Mouse (Mus musculus) lung, embryonic 14.5 days (tissue): ENCODE data around the gene Golm1. TPM values are rescaled to one million over a fixed set of nuclear protein-coding genes. Genes with fewer than 3 reads are reported as not detected.
"Not testable (repeated sequence)": the region's sequence is repeated elsewhere in the genome, so short reads cannot be mapped to it uniquely, and the experiment has no call there.

Experiments used
- ATAC-seq: fragments of 200-750 bp; cut with Nextera tagmentation; 2 replicates; pipeline ENCODE4 v1.8.0; 2017; ENCODE audit warnings: mild to moderate bottlenecking, moderate TSS enrichment, moderate library complexity; ENCODE audit not compliant: insufficient read depth
- DNase-seq: peaks from one replicate; pipeline ENCODE4 v3.0.0-alpha.2; 2015
- H3K27ac ChIP-seq: fragments of 300-500 bp; sonication (generic); 2 replicates; pipeline ENCODE4 v1.5.1; 2014; ENCODE audit warnings: low read depth, mild to moderate bottlenecking, moderate library complexity
- H3K27me3 ChIP-seq: fragments of 300-500 bp; sonication (generic); 2 replicates; pipeline ENCODE4 v1.6.1; 2014; ENCODE audit warnings: low read length, control low read depth; ENCODE audit not compliant: insufficient read depth
- H3K36me3 ChIP-seq: fragments of 300-500 bp; sonication (generic); 2 replicates; pipeline ENCODE4 v1.6.1; 2014; ENCODE audit warnings: control low read depth; ENCODE audit not compliant: insufficient read depth
- H3K4me1 ChIP-seq: fragments of 300-500 bp; sonication (generic); 2 replicates; pipeline ENCODE4 v1.6.1; 2014; ENCODE audit warnings: antibody characterized with exemption, control low read depth; ENCODE audit not compliant: insufficient read depth
- H3K4me2 ChIP-seq: fragments of 300-500 bp; sonication (generic); 2 replicates; pipeline ENCODE4 v1.6.1; 2014; ENCODE audit warnings: mild to moderate bottlenecking
- H3K4me3 ChIP-seq: fragments of 300-500 bp; sonication (generic); 2 replicates; pipeline ENCODE4 v1.5.1; 2014; ENCODE audit warnings: low read depth, low read length
- H3K9ac ChIP-seq: fragments of 300-500 bp; sonication (generic); 2 replicates; pipeline ENCODE4 v1.6.1; 2014
- H3K9me3 ChIP-seq: fragments of 300-500 bp; sonication (generic); 2 replicates; pipeline ENCODE4 v1.6.1; 2016; ENCODE audit warnings: low read depth, low read length, control low read depth
- CTCF ChIP-seq: IDR thresholded peaks from 2 replicates; pipeline ENCODE4 v1.5.1; 2016; ENCODE audit warnings: antibody characterized with exemption, low read depth
- WGBS: fragments of 180-500 bp; shearing (Covaris S2); extraction: QIAGEN DNeasy Blood & Tissue Kit; methylation state at CpG from one replicate; pipeline ENCODE4 v1.1.7; 2014; 5-methylcytosine and 5-hydroxymethylcytosine counted together
- polyA plus RNA-seq: library from polyadenylated mRNA; unstranded; fragments of >200 nt; fragmentation: Nextera tagmentation; extraction: Ambion mirVana; gene quantifications from 2 replicates; pipeline ENCODE4 v1.2.1, GENCODE M21; 2014

Gene Golm1
- polyA plus RNA-seq: 39.2 and 44.1 TPM in 2 replicates

DNA sequence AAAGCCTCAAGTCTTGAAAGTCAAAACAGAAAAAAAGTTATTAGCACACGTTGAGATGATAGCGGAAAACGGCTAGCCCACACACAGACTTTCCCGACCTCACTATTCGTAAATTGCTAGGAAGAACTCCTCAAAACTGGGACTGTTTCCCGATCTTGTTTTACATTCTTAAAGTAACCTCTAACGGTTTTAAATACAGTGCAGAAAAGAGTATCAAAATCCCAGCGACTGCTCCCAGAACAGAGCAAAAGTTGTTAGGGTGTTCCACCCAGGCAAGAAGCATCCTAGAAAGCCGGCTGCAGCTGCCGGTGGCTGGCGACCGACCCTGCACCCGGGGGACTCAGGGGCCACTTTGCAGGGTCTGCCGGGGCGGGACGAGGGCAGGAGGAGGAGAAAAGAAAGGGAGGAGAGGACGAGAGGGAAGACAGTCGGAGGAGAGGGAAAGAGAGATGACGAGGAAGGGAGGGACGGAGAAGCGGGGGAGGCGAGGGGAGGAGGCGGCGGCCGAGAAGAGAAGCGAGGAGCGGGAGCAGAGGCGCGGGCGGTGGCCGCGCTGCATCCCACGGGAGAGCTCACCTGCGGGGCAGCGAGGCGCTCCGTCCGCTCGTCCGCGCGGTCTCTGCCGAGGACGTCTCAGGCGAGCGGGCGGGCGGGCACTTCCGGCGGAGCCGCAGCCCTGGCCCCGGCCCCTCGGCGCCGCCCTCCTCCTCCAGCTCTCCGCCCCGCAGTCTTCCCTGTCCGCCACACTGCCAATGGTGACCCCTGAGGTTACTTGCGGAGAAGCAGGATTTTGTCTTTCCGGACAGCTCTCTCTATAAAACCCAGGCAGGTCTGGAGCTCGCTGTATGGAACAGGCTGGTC, at the start of gene Golm1:
TSS of gene Golm1 (minus strand) at position 661 of the 861 bp plus-strand sequence.
- no peaks in the 10 kb centered on the region for H3K9me3 ChIP-seq
- peak within 1 kb of the TSS; percentile 75 for H3K4me3 ChIP-seq
- no peaks in the 10 kb centered on the region for H3K36me3 ChIP-seq
- peak within 1 kb of the TSS; percentile 71 for H3K9ac ChIP-seq
- H3K4me1 ChIP-seq: no peaks in the 10 kb centered on the region
- ATAC-seq (peak; percentile 95), DNase-seq (peak; percentile 81)
- H3K4me2 ChIP-seq: peak within 1 kb of the TSS; percentile 83
- WGBS: under 1% methylated on average over 43 of the region's 61 CpGs
- H3K27me3 ChIP-seq: no peaks in the 10 kb centered on the region
- no peak for TF ChIP-seq CTCF
- H3K27ac ChIP-seq: peak within 1 kb of the TSS; percentile 67

- not testable (repeated sequence) for H3K4me2 ChIP-seq, H3K27me3 ChIP-seq, H3K9ac ChIP-seq, H3K27ac ChIP-seq, H3K4me3 ChIP-seq, ATAC-seq, H3K36me3 ChIP-seq, H3K9me3 ChIP-seq, H3K4me1 ChIP-seq, DNase-seq
- WGBS: 79% methylated on average over 1 of the region's 1 CpGs
Measured at GRCm38 (mm10) chr13:59722089-59722488, 46.5 kb upstream of the Golm1 start.

GRCm38 (mm10) chr13:59719475-59719874, 43.9 kb upstream of the Golm1 start:
- ATAC-seq (no peak), DNase-seq (no peak)
- Histone ChIP-seq H3K36me3 (no peaks in the 10 kb centered on the region), H3K4me1 (no peaks in the 10 kb centered on the region), H3K27me3 (no peaks in the 10 kb centered on the region), H3K9ac (no peak overlapping the region), H3K9me3 (no peaks in the 10 kb centered on the region), H3K4me3 (no peak overlapping the region), H3K27ac (no peak overlapping the region), H3K4me2 (no peak overlapping the region)
- no peak for TF ChIP-seq CTCF
- 89% methylated on average over 1 of the region's 1 CpGs for WGBS

- H3K27me3 ChIP-seq, H3K4me3 ChIP-seq, H3K27ac ChIP-seq, H3K9ac ChIP-seq, H3K4me2 ChIP-seq, H3K9me3 ChIP-seq, H3K36me3 ChIP-seq, H3K4me1 ChIP-seq: not testable (repeated sequence)
- WGBS: 37% methylated on average over 6 of the region's 6 CpGs
- ATAC-seq (peak; percentile 44; the same call in 1 of the 2 replicates), DNase-seq (peak; percentile 33)
Measured at GRCm38 (mm10) chr13:59718857-59719440, 43.3 kb upstream of the Golm1 start.

- H3K9ac ChIP-seq: no peak overlapping the region
- no peak overlapping the region for H3K4me3 ChIP-seq
- no peak for ATAC-seq
- H3K27ac ChIP-seq: no peak overlapping the region
- no peaks in the 10 kb centered on the region for H3K4me1 ChIP-seq
- no peak for DNase-seq
- no peak overlapping the region for H3K4me2 ChIP-seq
- H3K36me3 ChIP-seq: no peaks in the 10 kb centered on the region
- TF ChIP-seq CTCF: no peak
- H3K9me3 ChIP-seq: no peaks in the 10 kb centered on the region
- 31% methylated on average over 3 of the region's 3 CpGs for WGBS
- H3K27me3 ChIP-seq: no peaks in the 10 kb centered on the region
Measured at GRCm38 (mm10) chr13:59713710-59714109, 38.1 kb upstream of the Golm1 start.

GRCm38 (mm10) chr13:59711984-59712383, 36.4 kb upstream of the Golm1 start, which contains the start of gene Spata31d1b:
Gene Spata31d1b (plus strand): TSS chr13:59712284.
- not testable (repeated sequence) for H3K4me2 ChIP-seq, H3K27ac ChIP-seq, DNase-seq, H3K9me3 ChIP-seq, ATAC-seq, H3K36me3 ChIP-seq, H3K27me3 ChIP-seq, H3K9ac ChIP-seq, H3K4me3 ChIP-seq, H3K4me1 ChIP-seq
- WGBS: 73% methylated on average over 3 of the region's 3 CpGs

DNA sequence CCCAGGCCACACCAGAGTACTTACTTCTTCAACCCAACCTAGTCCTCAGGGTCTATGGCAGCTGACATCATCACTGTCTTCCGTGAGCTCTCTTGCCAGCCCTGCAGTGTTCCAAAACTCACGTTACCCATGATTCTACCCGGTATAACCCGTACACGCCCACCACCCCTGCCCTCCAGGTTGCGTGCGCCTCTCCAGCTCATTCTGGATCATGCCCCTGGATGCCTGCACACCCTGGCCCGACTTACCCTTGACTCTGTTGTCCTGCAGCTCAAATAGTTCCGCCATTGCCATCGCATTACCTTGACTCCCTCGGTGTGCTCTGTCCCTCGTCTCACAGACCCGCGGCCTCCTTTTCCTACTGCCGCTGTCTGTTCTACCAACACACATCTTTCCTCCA, 34.6 kb upstream of the Golm1 start, which contains the start of gene Spata31d1a:
TSS of gene Spata31d1a (minus strand) at position 101 of the 400 bp plus-strand sequence.
- Histone ChIP-seq H3K4me1 (no peaks in the 10 kb centered on the region), H3K9ac (no peak within 1 kb of the TSS), H3K4me3 (no peak within 1 kb of the TSS), H3K27ac (no peak within 1 kb of the TSS), H3K36me3 (no peaks in the 10 kb centered on the region), H3K27me3 (no peaks in the 10 kb centered on the region), H3K9me3 (no peaks in the 10 kb centered on the region), H3K4me2 (no peak within 1 kb of the TSS)
- DNase-seq (no peak), ATAC-seq (no peak)
- 88% methylated on average over 15 of the region's 15 CpGs for WGBS
- TF ChIP-seq CTCF: no peak
